Mouse (Mus musculus): Measurements from ENCODE around the gene Myh3.

DNA sequence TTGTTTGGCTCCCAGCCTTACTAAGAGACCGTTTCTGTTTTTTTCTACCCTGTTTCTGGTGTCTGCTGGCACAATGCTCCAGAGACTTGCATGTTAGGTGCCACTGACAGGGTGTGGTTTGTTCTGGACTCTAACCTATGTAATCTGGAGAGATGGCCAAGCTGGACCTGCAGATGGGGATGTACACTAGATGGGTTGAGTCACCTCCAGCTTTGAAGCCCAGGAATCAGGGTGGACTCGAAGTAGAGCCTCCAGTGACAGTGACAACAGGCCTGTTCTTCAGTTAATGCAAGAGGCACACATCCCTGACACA lies 46.5 kb upstream of the Myh3 start:
- TF ChIP-seq MYOD1 (IDR thresholded peaks at IDR 0.05; ENCODE audit: control insufficient read depth in 1 of 3, insufficient read length in 2 of 3, low read depth in 2 of 3) (no peak), POLR2A (IDR thresholded peaks at IDR 0.05; ENCODE audit: insufficient read length, low read depth) (no peak), MAX (IDR thresholded peaks at IDR 0.05; ENCODE audit: low read depth) (no peak), POLR2AphosphoS2 (IDR thresholded peaks at IDR 0.05; ENCODE audit: insufficient read length, low read depth) (no peak), TCF12 (IDR thresholded peaks at IDR 0.05; ENCODE audit: insufficient read depth, poor library complexity, severe bottlenecking) (no peak), USF1 (IDR thresholded peaks at IDR 0.05; ENCODE audit: low read depth) (no peak), REST (IDR thresholded peaks at IDR 0.05; ENCODE audit: insufficient read depth, insufficient read length) (no peak)

Measured in myocyte (in vitro differentiated cells).